Mouse (Mus musculus) limb, embryonic 10.5 days (tissue): Measurements from ENCODE around the gene Kpna3. TPM values are rescaled to one million over a fixed set of nuclear protein-coding genes. Genes with fewer than 3 reads are reported as not detected.

Source experiments
- DNase-seq: peaks from one replicate; pipeline ENCODE4 v3.0.0-alpha.2; 2017; ENCODE audit warnings: low spot score
- H3K27ac ChIP-seq: fragments of 300-500 bp; sonication (generic); 2 replicates; pipeline ENCODE4 v1.5.1; 2016; ENCODE audit warnings: mild to moderate bottlenecking
- H3K27me3 ChIP-seq: fragments of 300-500 bp; sonication (generic); 2 replicates; pipeline ENCODE4 v1.6.1; 2016; ENCODE audit warnings: low read depth, mild to moderate bottlenecking; ENCODE audit not compliant: poor library complexity, severe bottlenecking
- H3K36me3 ChIP-seq: fragments of 300-500 bp; sonication (generic); 2 replicates; pipeline ENCODE4 v1.6.1; 2016; ENCODE audit warnings: mild to moderate bottlenecking, moderate library complexity
- H3K4me1 ChIP-seq: fragments of 300-500 bp; sonication (generic); 2 replicates; pipeline ENCODE4 v1.6.1; 2016
- H3K4me3 ChIP-seq: fragments of 300-500 bp; sonication (generic); 2 replicates; pipeline ENCODE4 v1.5.1; 2016; ENCODE audit warnings: mild to moderate bottlenecking, moderate library complexity
- H3K9me3 ChIP-seq: fragments of 300-500 bp; sonication (generic); replicated peaks from 2 replicates; pipeline ENCODE4 v1.6.1; 2016; ENCODE audit warnings: mild to moderate bottlenecking
- WGBS: fragments of 180-500 bp; shearing (Covaris S2); methylation state at CpG from one replicate; pipeline ENCODE4 v1.1.7; 2016; 5-methylcytosine and 5-hydroxymethylcytosine counted together
- polyA plus RNA-seq: library from polyadenylated mRNA; unstranded; fragments of >200 nt; fragmentation: Nextera tagmentation; extraction: Ambion mirVana; gene quantifications from 2 replicates; pipeline ENCODE4 v1.2.1, GENCODE M21; 2016

Kpna3 gene
- polyA plus RNA-seq, 1 experiment from 2014 or later: 76.6 TPM

DNA sequence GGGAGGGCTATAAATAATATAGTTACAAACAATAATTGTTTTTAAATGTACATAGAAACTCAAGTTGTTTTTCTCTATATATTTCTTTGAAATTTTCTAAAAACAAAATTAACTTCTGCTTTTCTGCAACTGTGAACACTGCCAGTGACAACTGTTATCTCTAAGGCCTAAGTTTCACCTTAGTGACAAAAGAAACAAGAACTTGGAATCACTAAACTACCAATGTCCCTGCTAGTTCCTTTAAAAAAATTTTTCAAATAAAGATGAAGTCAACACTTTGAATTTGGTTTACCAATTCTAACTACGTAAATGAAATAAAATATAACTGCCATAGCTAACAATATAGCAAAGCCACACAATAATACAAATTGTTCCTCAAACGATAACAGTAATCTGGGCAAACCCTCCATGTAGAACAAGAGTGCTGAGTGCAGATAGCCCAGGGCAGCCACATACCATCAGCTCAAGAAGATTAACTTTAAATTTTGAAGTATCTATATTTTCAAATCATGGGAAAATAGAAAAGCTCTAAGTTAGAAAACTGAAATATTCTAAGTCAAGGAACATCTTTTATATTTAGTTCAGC lies 14.5 kb downstream of the Kpna3 start:
- Histone ChIP-seq H3K4me3 (no peak overlapping the region), H3K9me3 (no peaks in the 10 kb centered on the region), H3K4me1 (peaks cover 6% of the 10 kb centered on the region; the same call in 1 of the 2 replicates), H3K27me3 (no peaks in the 10 kb centered on the region), H3K36me3 (peaks cover 11% of the 10 kb centered on the region; the same call in 1 of the 2 replicates), H3K27ac (no peak overlapping the region)
- 95% methylated on average over 2 of the region's 2 CpGs for WGBS
- no peak for DNase-seq

GRCm38 (mm10) chr14:61415719-61416118 lies 24.0 kb downstream of the Kpna3 start:
- Histone ChIP-seq H3K27ac (no peak overlapping the region), H3K4me3 (no peak overlapping the region), H3K36me3 (no peaks in the 10 kb centered on the region), H3K4me1 (peaks cover 5% of the 10 kb centered on the region; the same call in 1 of the 2 replicates), H3K27me3 (no peaks in the 10 kb centered on the region), H3K9me3 (no peaks in the 10 kb centered on the region)
- WGBS: 86% methylated on average over 4 of the region's 4 CpGs
- no peak for DNase-seq

GRCm38 (mm10) chr14:61415311-61415710 lies 24.4 kb downstream of the Kpna3 start:
- peaks cover 5% of the 10 kb centered on the region; the same call in 1 of the 2 replicates for H3K4me1 ChIP-seq
- no peak overlapping the region for H3K27ac ChIP-seq
- H3K36me3 ChIP-seq: no peaks in the 10 kb centered on the region
- H3K4me3 ChIP-seq: no peak overlapping the region
- no peak for DNase-seq
- H3K27me3 ChIP-seq: no peaks in the 10 kb centered on the region
- 84% methylated on average over 5 of the region's 5 CpGs for WGBS
- no peaks in the 10 kb centered on the region for H3K9me3 ChIP-seq

GRCm38 (mm10) chr14:61414808-61415207 lies 24.9 kb downstream of the Kpna3 start:
- Histone ChIP-seq H3K9me3 (no peaks in the 10 kb centered on the region), H3K4me3 (no peak overlapping the region), H3K36me3 (no peaks in the 10 kb centered on the region), H3K27ac (no peak overlapping the region), H3K4me1 (peaks cover 5% of the 10 kb centered on the region; the same call in 1 of the 2 replicates), H3K27me3 (no peaks in the 10 kb centered on the region)
- 65% methylated on average over 1 of the region's 1 CpGs for WGBS
- no peak for DNase-seq

DNA sequence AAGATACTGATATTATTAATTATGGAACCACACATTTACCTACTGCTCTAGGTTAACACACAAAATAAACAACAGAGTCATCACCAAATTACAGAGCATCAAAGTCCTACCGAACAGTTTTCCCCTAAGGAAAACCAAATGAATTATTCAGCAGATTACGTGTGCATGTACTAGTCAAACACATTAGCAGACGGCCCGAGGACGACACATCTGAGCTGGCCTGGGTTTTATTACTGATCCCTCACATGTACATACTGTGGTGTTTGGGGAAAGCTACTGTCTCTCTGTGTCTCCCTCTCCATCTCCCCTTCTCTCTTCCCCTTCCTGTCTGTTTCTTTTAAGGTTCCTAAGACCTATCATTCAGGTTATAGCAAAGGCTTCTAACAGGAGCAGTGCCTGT lies 25.5 kb downstream of the Kpna3 start:
- H3K9me3 ChIP-seq: no peaks in the 10 kb centered on the region
- H3K36me3 ChIP-seq: no peaks in the 10 kb centered on the region
- H3K27me3 ChIP-seq: no peaks in the 10 kb centered on the region
- peaks cover 5% of the 10 kb centered on the region; the same call in 1 of the 2 replicates for H3K4me1 ChIP-seq
- H3K27ac ChIP-seq: no peak overlapping the region
- no peak for DNase-seq
- no peak overlapping the region for H3K4me3 ChIP-seq
- WGBS: 86% methylated on average over 5 of the region's 5 CpGs

GRCm38 (mm10) chr14:61413686-61414085 lies 26.0 kb downstream of the Kpna3 start:
- WGBS: 87% methylated on average over 3 of the region's 3 CpGs
- H3K4me1 ChIP-seq: peaks cover 5% of the 10 kb centered on the region; the same call in 1 of the 2 replicates
- no peaks in the 10 kb centered on the region for H3K36me3 ChIP-seq
- no peak overlapping the region for H3K4me3 ChIP-seq
- no peaks in the 10 kb centered on the region for H3K9me3 ChIP-seq
- H3K27ac ChIP-seq: no peak overlapping the region
- H3K27me3 ChIP-seq: no peaks in the 10 kb centered on the region
- no peak for DNase-seq

- 84% methylated on average over 2 of the region's 2 CpGs for WGBS
- H3K27me3 ChIP-seq: no peaks in the 10 kb centered on the region
- DNase-seq: no peak
- H3K36me3 ChIP-seq: no peaks in the 10 kb centered on the region
- no peak overlapping the region for H3K27ac ChIP-seq
- peaks cover 13% of the 10 kb centered on the region for H3K4me1 ChIP-seq
- H3K4me3 ChIP-seq: no peak overlapping the region
- no peaks in the 10 kb centered on the region for H3K9me3 ChIP-seq
Observed at GRCm38 (mm10) chr14:61410020-61410419, 29.7 kb downstream of the Kpna3 start.

DNA sequence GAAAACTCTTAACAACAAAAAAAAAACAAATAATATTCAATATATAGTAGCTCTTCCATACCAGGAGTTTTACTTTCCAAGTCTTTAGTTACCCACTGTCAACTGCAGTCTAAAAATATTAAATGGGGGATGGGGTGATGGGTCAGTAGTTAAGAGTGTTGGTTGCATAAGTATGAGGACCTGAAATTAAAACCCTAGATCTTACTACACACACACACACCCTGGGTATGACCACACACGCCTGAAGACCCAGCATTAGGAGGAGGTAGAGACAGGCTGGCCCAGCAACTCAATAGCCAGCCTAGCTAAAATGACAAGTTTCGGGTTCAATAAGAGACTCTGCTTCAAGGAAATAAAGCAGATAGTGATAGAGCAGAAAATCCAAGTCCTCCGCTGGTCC lies 32.6 kb downstream of the Kpna3 start:
- no peak for DNase-seq
- H3K4me1 ChIP-seq: peaks cover 17% of the 10 kb centered on the region
- 88% methylated on average over 3 of the region's 3 CpGs for WGBS
- peaks cover 4% of the 10 kb centered on the region for H3K36me3 ChIP-seq
- H3K27ac ChIP-seq: no peak overlapping the region
- no peaks in the 10 kb centered on the region for H3K9me3 ChIP-seq
- H3K27me3 ChIP-seq: no peaks in the 10 kb centered on the region
- H3K4me3 ChIP-seq: no peak overlapping the region

DNA sequence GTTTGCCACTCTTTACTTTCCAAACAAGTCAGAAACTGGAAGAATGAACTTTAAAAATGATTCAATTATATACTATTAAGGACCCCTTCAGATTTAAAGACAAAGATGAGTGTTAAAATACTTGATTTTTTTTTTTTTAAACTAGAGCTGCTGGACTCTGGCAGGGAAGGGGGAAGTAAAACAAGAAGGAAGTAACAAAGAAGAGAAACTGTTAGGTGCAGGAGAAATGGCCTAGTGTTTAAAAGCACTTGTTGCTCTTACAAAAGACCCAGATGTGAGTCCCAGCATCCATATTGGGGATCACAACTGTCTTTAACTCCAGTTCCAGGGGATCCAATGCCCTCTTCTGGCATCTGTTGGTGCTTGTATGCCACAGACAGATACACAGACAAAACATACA lies 33.9 kb downstream of the Kpna3 start:
- Histone ChIP-seq H3K36me3 (peaks cover 17% of the 10 kb centered on the region), H3K27ac (no peak overlapping the region), H3K4me3 (no peak overlapping the region), H3K9me3 (no peaks in the 10 kb centered on the region), H3K27me3 (no peaks in the 10 kb centered on the region), H3K4me1 (peaks cover 17% of the 10 kb centered on the region)
- DNase-seq: no peak

DNA sequence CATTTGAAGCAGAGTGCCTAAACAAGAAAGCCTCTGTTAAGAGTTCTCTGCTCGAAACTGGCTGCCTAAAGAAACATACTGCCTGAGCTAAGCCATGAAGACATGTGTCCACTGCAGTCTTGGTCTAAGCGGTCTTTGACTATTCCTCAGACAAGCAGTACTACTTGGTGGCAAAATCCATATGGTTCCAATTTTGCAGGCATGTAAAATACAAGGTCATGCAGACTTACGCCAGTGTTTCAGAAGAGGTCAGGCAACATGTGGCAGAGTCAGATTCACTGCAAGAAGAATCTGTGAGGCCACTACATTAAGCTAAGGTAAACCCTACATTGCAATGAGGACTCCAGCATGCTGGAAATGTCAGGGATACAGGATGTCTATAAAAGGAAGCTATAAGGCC lies 34.7 kb downstream of the Kpna3 start:
- peak overlapping the region; percentile 26; the same call in 1 of the 2 replicates for H3K27ac ChIP-seq
- peaks cover 25% of the 10 kb centered on the region for H3K36me3 ChIP-seq
- DNase-seq: peak; percentile 31
- peaks cover 17% of the 10 kb centered on the region for H3K4me1 ChIP-seq
- no peaks in the 10 kb centered on the region for H3K27me3 ChIP-seq
- WGBS: 52% methylated on average over 3 of the region's 3 CpGs
- no peaks in the 10 kb centered on the region for H3K9me3 ChIP-seq
- H3K4me3 ChIP-seq: no peak overlapping the region

DNA sequence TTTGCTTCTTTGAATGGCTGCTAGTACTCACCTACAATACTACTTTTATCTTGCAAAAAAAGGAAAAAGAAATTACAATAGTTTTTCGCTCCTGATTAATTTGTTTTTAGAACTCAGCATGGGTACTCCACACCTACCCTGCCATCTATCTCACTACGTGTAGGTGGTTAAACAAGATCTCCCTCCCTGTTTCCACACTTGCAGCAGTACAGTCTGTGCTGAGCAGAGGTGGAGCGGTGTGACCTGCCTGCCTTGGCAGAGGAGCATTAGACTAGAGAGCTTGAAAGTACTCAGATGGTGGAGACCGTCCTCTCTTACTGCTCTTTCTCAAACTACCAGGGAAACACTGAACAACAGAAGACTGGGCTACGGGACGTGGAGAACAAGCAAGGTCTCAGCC lies 44.9 kb downstream of the Kpna3 start:
- H3K27ac ChIP-seq: no peak overlapping the region
- 94% methylated on average over 6 of the region's 6 CpGs for WGBS
- no peak overlapping the region for H3K4me3 ChIP-seq
- no peaks in the 10 kb centered on the region for H3K4me1 ChIP-seq
- no peak for DNase-seq
- H3K9me3 ChIP-seq: no peaks in the 10 kb centered on the region
- peaks cover 57% of the 10 kb centered on the region for H3K36me3 ChIP-seq
- no peaks in the 10 kb centered on the region for H3K27me3 ChIP-seq

GRCm38 (mm10) chr14:61390586-61390985 lies 49.1 kb downstream of the Kpna3 start:
- DNase-seq: no peak
- WGBS: 87% methylated on average over 3 of the region's 3 CpGs
- Histone ChIP-seq H3K9me3 (no peaks in the 10 kb centered on the region), H3K4me3 (no peak overlapping the region), H3K27ac (no peak overlapping the region), H3K27me3 (no peaks in the 10 kb centered on the region), H3K36me3 (peaks cover 55% of the 10 kb centered on the region), H3K4me1 (no peaks in the 10 kb centered on the region)

DNA sequence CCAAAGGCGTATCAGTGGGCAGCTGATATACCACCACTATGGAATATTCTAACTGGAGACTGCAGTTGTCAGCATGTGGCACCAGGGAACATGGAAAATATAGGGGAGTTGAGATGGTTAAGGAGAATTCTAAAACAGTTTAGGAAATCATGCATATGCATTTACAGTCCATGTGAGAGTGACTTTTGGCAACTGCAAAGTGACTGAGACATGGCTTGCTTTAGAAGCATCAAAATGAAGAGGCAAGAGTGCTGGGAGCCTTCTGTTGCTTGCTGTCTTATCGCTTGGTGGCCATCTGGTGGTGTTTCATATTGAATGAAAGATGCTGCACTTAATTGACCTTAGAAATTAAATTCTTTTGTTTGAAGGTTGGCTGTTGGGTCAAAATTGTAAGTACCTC lies 72.4 kb downstream of the Kpna3 start:
- H3K27ac ChIP-seq: no peak overlapping the region
- 96% methylated on average over 2 of the region's 2 CpGs for WGBS
- no peaks in the 10 kb centered on the region for H3K27me3 ChIP-seq
- no peak overlapping the region for H3K4me3 ChIP-seq
- H3K4me1 ChIP-seq: no peaks in the 10 kb centered on the region
- DNase-seq: no peak
- H3K9me3 ChIP-seq: no peaks in the 10 kb centered on the region
- peaks cover 62% of the 10 kb centered on the region for H3K36me3 ChIP-seq

DNA sequence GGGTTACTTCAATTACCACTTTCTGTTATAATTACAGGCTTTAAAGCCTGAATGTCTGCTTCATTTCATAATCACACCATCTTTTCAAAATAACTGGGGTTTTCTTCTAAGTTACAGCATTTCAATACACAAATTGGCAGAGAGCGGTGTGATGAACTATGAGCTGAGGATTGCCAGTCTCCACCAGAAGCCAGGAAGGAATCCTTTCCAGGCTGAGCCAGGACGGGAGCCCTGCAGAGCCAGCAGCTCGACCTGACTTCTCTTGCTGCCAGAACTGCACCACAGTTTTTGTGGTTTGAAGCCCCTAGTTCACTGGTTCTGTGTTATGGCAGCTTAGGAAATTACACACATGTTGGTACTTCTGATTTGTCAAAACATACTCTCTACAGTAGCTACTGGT lies 75.0 kb downstream of the Kpna3 start:
- DNase-seq: no peak
- WGBS: 90% methylated on average over 3 of the region's 3 CpGs
- Histone ChIP-seq H3K27ac (no peak overlapping the region), H3K9me3 (no peaks in the 10 kb centered on the region), H3K4me3 (no peak overlapping the region), H3K4me1 (peaks cover 9% of the 10 kb centered on the region), H3K36me3 (peaks cover 35% of the 10 kb centered on the region), H3K27me3 (no peaks in the 10 kb centered on the region)
